Mouse (Mus musculus) spleen, postnatal 10 days (tissue): Measurements from ENCODE around the gene Efna2.
A peak's percentile ranks its signal among the peaks of the same experiment; 100 is the strongest.
"Not testable (repeated sequence)": the region's sequence is repeated elsewhere in the genome, so short reads cannot be mapped to it uniquely, and the experiment has no call there.

Experiments used
- DNase-seq, 2 experiments: peaks; one replicate each; pipeline ENCODE4 v3.0.0; 2021 to 2022; ENCODE audit warnings: low spot score in 2 of 2

Efna2 gene

DNA sequence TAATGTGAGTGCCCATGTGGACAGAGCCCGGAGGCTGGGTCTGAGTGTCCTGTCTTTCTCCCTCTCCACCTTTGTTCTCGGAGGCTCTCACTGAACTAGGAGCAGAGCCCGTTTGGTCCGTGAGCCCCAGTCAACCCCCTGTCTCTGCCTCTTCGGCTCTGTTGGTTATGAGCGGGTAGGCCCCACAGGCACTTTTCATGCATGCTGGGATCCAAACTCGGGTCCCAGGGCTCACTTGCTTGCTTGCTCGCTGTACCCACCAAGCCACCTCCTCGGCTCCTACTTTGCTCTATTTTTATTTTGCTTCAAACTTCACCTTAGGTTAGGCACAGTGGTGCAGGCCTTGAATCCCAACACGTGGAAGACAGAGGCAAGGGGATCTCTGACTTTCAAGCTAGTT, 8.5 kb downstream of the Efna2 start:
- no peak for DNase-seq

DNA sequence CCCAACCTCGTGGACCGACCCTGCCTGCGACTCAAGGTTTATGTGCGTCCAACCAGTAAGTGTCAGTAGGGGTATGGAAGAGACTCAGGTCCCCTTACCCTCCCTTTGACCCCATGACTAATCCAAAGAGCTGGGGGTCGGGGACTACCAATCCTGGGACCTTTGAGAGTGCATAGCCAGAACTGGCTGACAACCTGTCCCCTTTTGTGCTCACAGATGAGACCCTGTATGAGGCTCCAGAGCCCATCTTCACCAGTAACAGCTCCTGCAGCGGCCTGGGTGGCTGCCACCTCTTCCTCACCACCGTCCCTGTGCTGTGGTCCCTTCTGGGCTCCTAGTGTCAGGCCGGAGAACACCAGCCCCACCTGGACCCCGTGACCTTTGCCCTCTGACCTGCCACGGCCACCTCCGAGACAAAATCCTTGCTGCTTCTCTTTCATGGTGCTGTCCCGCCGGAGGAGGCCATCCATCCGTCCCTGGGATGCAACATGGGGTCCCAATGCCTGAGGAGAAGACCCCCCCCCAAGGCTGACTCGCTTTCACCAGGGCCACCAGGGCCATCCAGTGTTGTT, 9.3 kb downstream of the Efna2 start:
- no peak for DNase-seq

DNA sequence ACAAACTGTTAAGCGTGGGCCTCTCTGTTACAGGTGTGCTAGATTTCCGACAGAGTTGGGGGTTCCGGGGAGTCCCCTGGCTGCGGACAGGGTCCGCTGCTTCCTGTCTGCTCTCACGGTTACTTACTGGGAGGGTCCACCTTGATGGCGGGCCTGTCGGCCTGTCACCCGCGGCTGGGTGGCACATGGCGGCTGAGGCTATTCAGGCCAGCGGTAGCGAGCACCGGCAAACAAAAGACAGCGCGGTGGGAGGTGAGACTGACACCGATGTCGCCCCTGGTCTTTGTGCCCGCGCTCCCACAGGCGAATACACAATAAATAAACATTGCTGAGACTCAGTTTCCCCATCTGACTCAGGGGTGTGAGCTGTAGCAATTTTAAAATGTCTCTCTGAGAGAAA, 10.7 kb downstream of the Efna2 start:
- no peak for DNase-seq

DNA sequence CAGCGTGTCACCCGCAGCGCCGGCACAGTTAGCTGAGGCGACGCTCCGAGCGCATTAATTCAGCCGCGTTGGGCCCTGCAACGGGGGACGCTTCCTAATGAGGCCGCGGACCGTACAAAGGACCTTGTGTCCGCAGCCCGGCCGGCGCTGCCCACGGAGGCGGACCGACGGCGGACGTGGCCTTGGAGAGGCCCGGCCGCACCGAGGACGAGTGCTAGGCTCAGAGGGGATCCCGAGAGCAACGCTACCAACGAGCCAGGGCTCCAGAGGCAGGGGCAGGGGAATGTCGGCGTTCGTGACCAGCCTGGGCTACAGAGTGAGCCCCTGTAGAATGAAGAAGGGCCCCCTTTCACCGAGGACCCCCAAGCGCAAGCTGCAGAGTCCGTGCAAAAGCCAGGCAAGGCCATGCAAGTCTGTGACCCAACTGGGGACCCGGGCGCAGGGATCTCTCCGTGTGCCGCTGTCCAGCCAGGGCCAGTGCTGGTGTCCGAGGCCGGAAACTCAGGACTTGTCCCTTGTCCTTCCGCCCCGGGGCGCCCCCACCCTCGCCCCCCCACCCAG, 11.3 kb downstream of the Efna2 start:
- no peak for DNase-seq

DNA sequence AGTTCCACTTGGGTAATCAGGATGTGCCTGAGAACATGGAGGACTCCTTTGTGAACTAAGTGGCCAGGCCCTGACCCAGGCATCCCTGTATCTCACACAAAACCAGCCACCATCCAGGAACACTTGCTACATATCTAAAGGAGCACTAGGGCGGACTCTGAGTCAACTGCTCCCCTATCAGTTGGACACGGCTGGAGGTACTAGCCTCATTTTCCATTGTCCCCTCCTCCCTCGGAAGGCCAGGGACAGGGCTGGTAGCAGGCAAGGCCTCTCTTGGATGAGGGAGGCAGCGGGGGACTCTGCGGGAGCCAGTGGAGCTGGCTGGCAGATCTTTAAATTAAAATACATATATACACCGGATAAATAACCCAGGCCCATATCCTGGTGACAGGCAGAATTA, 14.7 kb downstream of the Efna2 start:
- DNase-seq, result no peak

DNA sequence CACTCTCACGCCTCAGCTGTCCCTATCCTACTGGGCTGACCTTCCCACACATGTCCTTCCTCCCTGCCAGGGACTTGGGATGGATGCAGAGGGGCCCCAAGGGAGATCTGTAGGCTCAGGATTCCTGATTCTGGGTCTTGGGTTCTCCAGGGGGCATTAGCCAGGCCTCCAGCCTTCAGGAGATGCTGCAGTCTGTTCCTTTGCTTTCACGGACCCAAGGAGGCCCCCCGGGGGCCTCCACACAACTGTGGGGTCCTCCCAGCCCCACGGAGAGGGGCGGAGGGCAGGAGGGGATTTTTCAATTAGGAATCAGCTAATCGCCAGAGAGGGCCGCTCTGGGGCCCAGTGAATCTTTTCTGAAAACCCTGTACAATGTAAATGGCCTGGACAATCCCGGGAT, 15.2 kb downstream of the Efna2 start:
- no peak for DNase-seq

DNA sequence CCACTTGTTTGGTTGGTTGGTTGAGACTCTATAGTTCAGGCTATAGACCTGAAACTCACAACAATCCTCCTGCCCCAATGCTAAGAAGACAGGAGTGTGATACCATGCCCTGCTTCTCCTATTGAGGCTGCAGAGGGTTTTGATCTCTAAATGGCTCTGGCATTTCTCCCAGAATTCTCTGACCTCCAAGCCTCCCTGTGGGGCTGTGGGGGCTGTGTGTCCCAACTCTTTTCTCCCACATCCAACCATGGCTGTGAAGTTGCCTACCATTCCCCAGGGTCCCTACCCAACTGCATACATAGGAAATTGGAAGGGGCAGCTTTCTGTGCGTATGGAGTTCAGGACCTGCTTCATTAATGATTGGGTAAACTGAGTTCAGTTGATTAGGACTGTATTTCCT, 16.9 kb downstream of the Efna2 start:
- no peak for DNase-seq

DNA sequence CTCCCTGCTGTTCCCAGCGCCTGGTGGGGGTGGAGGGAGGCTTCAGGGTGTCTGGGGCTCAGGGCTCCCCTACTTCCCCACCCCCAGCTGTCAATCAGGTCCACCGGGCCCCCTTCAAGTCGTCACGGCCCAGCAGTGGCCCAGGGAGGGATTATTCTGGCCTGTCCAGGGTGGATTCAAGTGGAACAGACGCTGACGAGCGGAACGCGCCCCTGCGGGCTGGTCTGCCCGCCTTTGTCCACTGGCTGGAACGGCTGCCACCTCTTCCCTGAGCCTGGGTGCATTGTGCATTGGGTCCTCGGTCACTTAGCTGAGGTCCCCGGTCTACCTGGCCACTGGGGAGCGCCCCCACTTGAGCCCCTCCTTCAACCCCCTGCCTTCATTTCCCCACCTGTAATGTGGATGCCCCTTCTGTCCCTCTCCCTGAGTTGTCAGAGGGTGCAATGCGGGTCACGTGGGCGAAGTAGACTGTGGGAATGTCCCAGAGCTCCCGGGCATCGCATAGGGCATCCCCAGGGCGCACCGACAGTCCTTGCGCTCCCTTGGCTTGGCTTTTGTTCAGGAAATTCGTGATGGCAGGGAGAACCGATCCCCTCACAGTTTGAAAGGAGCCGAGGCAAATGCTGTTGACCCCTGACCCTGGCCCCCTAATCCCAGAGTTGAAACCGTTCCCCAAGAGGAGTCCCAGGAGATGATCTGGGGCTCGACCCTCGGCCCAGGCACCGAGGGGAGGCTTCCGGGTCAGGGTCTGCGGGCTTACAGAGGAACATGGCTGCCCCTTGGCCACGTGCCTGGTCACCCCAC, 17.7 kb downstream of the Efna2 start:
- no peak for DNase-seq

DNA sequence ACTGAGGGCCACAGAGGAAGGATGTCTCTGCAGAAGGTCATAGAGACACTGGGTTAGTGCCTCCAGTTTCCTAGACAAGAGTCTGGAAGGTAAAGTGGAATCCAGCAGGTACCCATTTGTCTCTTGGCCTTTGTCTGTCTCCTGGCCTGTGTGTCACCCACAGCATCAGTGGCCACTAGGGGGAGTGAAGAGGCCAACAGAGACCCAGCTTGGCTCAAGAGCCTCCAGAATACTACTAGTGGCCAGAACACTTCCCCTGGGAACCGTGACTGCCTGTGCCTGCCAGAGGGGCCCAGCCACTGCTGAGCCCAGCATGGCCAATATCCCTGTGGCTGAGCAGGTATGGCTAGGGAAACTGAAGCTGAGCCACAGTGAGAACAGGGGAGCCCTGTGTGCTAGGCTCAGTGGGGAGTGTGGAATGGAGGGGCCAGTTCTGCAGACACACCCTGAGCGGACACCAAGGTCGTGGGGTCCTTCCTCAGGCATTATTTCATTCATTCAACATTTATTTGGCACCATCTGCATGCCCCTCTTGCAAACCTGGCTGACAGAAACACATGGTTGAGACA, 20.2 kb downstream of the Efna2 start:
- peak; percentile 66 to 84 for DNase-seq

DNA sequence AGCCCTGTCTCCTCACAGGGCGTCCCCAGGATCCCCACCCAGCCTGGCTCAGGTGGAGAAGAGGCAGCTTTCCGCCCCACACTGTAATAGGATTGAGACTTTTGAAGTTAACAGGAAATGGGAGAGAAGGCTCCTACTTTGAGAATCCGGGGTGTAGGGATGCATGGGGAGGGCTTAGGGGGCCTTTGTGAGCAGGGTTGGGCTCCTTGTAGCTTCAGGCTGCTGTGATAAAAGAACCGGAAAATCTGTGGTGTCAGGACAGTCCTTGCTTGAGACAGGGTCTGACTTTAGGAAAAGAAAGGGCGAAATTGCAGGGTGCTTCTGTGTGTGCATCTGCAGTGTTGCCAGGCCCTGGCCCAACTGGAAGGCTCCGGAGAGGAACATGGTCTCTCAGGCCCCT, 21.2 kb downstream of the Efna2 start:
- DNase-seq, result no peak

DNA sequence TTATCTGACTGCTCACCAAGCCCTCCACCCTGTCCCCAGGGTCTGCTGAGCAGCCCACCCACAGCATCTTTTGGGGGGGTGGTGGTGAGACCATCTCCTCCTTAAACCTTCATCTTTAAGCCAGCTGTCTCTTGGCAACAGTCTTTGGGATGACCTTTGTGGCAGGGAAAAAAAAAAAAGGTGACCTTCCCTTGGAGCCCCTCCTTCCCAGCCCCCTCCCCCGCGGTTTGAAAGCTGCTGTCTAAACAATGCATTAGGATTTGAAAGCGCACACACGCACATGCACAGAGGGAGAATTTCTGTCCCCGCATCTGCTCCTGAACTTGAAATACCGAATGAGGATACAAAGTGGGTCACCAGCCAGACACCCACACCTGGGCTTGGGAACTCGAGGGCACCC, 24.8 kb downstream of the Efna2 start:
- DNase-seq, result no peak

DNA sequence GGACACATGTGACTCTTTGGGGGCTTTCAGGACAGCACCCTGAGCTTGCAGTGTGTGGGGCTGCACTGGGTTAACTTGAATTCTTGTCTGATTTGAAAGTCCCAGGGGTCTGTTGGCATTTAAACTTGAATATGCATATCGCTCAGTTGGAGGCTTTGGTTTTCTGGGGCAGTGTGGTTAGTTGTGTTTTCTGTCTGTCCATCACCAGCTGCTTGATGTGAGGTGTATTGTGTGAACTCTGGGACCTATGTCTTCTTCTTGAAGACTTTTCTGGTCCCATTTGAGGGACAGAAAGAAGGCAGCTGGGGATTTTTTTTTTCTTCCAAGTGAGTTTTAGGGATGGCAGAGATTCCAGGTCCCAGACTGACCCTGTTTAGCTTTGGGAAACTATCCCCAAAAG, 27.9 kb downstream of the Efna2 start:
- no peak for DNase-seq

DNA sequence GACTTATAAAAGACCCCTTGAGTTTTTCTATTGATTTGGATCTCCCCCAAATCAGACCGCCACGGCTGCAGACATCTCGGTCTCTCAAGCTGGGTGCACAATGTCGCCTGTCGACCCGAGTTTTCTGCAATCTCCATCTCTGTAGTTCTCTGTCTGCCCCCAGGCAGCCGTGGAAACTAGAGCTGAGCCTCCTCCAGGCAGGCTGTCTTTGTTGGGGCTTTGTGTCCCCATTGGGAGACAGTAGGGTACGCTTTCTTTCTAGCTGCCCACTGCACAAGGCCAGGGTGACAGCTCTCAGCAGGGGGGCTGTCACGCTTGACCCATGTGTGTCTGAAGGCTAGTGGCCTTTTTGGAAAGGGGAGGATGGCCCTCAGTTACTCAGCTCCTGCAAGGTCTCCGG, 28.4 kb downstream of the Efna2 start:
- DNase-seq, result no peak

DNA sequence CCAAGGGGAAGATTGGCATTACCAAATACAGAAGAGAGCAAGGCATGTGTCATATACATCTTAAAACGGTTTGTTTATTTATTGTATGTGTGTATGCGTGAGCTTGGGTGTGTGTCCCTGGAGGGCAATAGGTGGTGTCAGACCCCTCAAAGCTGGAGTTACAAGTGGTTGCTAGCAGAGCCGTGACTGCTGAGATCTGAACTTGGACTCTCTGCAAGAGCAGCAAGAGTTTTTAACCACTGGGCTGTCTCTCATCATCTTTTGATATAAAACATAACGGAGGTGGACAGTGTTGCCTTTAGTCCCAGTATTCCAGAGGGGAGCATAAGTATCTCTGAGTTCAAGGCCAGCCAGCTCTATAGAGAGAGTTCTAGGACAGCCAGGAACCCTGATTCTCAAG, 29.0 kb downstream of the Efna2 start:
- DNase-seq, result no peak

DNA sequence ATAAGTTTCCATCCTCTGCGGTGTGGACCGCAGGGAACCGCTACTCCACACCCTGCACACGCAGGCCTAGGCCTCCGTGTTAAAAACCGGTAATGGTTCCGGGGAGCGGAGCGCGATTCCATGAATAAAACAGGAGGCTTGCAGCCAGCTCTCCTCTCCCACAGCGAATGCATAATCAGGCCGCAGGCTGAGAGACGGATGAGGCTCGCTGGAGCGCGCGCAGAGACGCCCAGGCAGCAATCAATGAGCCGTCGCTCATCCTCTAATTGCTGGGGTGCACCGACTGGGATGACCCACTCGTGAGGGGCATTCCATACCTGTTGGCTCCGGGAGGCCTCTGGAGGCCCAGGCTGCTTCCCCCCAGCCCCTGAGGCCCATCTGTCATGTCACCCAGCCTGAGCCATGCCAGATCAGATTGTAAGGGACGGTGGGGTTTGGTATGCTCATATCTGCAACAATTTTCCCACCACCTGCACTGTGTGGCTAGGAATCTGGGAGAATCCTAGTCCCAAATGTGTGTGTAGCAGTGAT, 29.6 kb downstream of the Efna2 start:
- no peak for DNase-seq

DNA sequence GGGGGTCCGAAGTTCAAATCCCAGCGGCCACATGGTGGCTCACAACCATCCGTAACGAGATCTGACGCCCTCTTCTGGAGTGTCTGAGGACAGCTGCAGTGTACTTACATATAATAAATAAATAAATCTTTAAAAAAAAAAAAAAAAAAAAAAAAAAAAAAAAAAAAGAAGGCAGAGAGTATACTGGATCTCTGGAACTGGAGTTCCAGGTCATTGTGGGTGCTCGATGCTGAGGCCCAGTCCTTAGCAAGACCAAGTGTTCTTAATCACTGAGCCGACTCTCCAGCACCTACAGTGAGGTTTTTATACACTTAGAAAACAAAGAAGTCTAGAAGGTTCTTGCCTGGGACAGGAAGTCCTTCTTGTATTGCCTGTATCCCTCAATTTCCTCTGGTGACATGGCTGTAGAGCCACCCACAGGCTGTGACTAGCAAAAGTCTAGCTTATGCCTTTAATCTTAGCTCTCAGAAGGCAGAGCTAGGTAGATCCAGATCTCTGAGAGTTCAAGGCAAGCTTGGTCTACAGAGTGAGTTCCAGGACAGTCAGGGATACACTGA, 32.3 kb downstream of the Efna2 start:
- not testable (repeated sequence) for DNase-seq

DNA sequence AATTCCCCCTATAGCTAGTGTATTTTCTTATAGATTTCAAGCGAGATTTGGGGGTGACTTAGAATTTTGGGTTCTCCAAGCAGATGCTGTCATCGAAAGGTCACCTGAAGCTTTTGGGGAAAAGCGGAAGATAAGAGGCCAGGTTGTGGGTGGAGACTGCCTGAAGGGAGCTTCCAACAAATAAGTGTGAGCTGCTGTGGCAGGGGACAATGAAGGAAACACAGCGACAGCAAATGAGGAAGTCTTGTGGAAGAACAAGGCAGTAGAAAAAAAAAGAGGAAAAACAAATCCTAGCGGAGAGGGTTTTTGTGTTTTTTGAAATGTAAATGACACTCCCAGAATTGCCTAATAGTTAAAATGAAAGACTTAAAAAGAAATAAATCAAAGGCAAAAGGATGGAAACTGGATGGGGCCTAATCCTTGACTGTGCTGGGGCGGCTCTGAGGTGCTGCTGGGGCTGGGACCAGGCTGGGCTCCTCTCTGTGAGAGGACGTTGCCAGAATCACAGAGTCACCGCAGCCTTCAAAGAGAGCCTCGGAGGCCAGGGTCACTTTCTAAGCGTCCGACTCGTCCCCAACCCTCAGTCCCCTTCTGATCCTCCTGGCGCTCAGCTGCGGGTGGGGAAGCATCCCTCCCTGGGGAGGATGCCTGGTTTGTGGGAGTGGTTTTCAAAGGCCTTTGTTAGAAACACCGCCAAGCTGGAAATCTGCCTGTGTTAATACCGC, 35.9 kb downstream of the Efna2 start:
- no peak for DNase-seq

DNA sequence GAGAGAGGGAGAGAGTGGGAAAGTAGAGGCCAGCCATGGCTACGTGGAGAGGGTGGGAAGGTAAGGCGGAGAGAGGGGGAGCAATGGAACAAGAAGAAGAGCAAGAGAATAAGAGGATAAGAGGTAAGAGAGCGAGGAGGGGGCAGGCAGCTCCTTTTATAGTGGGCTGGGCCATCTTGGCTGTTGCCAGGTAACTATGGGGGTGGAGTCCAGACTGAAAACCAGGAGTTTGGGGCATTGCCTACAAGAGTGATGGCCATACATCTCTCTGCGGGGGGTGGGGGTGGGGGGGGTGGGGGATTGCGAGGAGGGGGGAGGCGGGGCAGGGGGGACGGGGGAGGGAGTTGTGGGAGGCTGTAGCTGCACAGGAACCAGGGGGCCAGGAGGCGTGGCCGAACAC, 41.4 kb downstream of the Efna2 start:
- no peak for DNase-seq

DNA sequence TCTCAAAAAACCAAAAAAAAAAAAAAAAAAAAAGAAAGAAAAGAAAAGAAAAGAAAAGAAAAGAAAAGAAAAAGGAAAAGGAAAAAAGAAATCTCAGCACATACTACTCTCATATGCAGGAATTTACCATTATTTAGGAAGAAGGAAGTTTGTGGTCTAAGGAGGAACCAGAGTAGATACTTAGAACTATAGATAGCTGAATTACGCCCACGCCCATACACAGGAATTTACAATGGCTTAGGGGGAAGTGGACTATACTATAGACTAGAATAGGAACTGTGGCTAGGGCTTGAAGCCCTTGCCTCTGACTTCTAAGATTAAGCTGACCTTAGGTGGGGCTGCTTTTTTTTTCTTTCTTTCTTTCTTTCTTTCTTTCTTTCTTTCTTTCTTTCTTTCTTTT, 43.9 kb downstream of the Efna2 start:
- DNase-seq, result not testable (repeated sequence)

DNA sequence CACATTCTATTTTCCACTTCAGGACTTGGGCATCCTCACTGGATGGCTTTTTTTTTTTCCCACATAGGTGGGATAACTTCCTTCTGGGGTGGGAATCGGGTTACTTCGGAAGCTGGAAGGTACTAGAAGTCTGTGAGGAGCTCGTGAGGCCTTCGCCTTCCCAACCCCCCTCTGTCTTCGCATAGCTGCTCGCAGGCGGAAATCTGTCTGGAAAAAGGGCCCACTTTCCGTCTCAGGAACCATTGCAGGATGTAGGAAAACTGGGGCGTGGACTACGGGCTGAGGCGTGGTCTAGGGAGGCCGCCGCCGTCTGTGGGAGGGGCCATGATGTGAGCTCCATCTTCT, 46.8 kb downstream of the Efna2 start:
- no peak for DNase-seq

DNA sequence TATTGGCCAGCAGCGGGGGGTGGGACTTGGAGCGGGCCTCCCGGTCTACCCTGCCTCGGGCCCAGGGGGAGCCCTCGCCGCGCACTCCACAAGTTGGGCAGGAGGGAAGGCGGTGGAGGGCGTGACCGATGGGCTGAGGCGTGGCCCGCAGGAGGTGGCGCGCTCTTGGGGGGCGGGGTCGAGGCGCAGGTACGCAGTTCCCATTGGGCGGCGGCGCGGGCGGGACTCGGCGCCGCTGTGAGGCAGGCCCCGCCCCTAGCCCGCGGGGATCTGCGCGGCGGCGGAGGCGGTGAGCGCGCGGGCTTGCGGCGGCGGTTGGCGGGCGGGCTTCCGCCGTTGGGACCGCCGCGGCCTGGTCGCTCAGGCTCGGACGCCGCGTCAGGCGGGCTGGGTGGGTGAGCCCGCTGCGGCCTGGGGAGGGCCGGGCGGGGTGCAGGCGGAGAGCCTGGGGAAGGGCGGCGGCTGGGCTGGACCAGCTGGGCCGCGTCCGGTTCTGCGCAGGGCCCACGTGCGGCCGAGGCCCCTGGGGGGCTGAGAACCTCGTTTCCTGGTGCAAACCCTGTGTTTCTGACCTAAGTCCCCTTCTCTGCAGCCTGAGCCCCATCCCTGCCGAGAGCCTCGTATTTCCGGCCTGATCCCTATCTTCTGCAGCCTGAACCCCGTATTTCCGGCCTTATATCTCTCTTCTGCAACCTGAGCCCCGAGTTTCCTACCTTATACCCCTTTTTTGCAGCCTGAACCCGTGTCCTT, 47.3 kb downstream of the Efna2 start, which contains the start of gene Mum1:
TSS of gene Mum1 (plus strand) at position 19 of the 750 bp plus-strand sequence.
- DNase-seq, result peak; percentile 94 to 99
